Mouse (Mus musculus): ENCODE measurements around the gene Ubqln4.
A peak's percentile ranks its signal among the peaks of the same experiment; 100 is the strongest.

Ubqln4 gene

DNA sequence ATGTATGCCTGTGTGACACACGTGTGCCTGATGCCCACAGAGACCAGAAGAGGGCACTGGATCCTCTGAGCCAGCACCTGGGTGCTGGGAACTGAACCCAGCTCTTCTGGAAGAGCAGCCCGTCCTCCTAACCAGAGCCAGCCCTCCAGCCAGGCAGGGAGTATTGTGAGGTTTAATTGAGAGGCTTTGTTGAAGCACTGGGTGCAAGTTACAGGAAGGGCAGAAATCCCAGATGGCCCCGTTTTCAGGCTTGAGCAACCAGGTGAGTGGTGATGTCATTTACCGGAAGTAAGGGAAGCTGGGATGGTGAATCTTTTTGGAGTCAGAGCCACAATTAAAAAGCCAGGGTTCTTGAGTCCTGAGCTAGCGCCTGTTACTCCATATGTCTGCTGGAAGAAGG is 28.5 kb upstream of the Ubqln4 start:
- DNase-seq (ENCODE audit: low read depth, low spot score) = no peak

DNA sequence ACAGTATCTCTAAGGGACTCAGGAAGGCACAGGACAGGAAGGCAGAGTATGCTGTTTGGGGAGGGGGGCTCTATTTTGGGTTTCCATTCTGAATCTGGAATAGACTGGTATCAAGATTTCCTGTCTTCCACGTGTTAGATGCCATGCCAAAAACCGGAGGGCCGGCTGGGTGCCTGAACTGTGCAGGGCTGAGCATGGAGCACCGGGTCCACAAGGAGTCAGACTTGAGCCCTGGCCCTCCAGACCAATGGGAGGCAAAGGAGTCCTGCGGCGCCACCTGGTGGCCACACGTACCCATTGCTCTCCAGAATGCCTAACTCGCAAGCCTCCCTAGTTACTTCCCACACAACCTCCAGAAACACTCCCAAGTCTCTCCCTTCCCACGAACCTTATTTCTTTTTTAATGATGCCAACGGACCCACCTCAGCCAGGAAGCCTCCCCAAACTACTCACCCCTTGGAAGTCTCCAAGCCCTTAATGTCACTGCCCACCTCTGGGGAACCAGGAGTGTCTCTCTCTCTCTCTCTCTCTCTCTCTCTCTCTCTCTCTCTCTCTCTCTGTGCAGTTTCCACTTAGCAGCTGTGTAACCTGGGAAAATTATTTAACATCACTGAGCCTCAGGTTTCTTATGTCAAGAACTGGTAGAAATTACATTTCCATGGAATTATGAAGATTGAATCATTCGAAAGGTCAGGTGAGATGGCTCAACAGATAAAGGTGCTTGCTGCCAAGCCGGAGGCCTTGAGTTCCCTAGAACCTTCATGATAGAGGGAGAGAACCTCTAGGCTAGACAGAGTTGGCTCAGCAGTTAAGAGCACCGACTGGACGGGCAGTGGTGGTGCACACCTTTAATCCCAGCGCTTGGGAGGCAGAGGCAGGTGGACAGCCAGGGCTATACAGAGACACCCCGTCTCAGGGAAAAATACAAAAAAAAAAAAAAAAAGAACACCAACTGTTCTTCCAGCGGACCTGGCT is 27.1 kb upstream of the Ubqln4 start:
- peak; percentile 95 for DNase-seq (ENCODE audit: low read depth, low spot score)

GRCm38 (mm10) chr3:88527565-88527964 is 26.0 kb upstream of the Ubqln4 start:
- DNase-seq (ENCODE audit: low read depth, low spot score) = no peak

GRCm38 (mm10) chr3:88528646-88529045 is 24.9 kb upstream of the Ubqln4 start:
- DNase-seq (ENCODE audit: low read depth, low spot score) = no peak

DNA sequence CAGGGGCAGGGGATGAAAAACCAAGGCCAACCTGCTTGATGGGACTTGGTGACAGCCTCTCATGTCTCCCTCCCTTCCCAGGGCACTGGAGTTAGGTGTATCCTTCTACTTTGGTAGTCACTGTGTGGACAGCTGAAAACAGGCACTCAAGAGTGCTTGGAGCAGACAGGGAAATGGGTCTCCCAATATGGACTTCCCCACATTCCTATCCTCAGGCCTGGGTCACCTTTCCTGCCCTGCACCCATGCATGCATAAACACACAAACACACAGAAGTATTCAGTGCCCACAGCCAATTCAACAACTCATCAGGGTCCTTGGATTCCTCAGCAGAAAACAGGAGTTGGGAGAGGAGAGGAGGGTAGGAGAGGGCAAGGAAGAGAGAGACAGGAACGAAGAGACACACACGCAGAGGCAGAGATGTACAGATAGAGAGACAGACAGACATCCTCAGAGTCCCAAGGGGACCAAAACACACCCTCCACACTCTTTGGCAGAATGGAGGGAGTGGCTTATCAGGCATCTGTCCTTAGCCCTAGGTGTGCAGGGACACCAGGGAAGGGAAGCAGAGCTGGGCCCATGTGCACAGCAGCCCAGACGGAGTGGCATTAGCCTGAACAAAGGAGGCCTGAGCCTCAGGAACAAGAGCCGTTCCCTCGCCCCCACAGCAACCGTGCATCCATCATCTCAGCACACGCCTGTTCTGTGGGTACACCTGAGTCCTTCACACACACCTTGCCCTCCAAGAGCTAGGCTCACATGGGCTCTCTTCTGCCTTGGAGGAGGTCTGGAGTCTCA is 24.2 kb upstream of the Ubqln4 start:
- DNase-seq (ENCODE audit: low read depth, low spot score) = no peak

GRCm38 (mm10) chr3:88530082-88530864 is 23.3 kb upstream of the Ubqln4 start:
- peak; percentile 90 for DNase-seq (ENCODE audit: low read depth, low spot score)

DNA sequence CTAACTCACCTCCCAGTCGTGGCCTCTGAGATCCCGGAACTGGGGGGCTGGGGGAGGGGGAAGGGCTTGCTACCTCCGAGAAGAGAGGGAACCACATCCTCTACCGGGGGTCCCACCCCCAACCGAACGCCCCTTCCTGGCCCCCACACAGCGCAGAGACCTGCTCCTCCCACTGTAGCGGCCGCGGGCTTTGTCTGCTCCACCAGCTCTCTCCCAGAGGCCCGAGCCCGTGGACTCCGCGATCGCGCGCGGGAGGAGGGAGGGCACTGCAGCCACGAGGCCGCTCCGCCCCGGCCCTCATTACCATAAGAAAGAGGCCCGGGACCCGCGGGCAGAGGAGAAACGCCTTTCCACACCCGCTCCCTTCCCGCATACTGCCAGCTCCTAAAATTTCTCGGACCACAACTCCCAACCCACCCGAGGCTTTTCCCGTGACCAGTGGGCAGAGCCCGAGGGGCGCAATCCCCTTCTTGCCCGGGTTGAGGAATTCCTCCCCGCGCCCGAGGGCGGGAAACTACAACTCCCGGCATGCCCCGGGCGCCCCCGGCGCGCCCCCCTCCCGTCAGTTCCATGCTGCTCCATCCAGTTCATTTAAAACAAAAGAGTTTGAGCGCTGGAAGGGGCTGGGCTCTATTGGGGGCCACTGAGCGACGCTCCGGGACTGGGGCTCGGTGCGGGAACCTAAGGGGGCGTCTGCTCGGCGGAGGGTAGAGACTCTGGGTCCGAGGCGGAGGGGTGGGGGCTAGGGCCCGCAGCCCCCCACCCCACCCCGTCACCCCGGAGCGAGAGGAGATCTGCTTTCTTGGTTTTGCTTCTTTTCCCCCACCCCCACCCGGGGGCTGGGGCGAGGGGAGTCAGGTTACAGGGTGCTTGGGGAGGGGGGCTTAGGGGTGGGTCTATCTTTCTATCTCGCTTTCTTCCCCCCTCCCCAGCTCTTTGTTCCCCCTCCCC is 21.9 kb upstream of the Ubqln4 start:
- DNase-seq (ENCODE audit: low read depth, low spot score) = peak; percentile 94

GRCm38 (mm10) chr3:88532299-88532674 is 21.3 kb upstream of the Ubqln4 start, which contains the start of gene Mex3a:
Gene Mex3a (plus strand): TSS chr3:88532395.
- no peak for DNase-seq (ENCODE audit: low read depth, low spot score)

GRCm38 (mm10) chr3:88532689-88533511 is 20.7 kb upstream of the Ubqln4 start:
- peak; percentile 69 for DNase-seq (ENCODE audit: low read depth, low spot score)

- DNase-seq (ENCODE audit: low read depth, low spot score) = no peak
Observed at GRCm38 (mm10) chr3:88533706-88534105, 19.9 kb upstream of the Ubqln4 start.

DNA sequence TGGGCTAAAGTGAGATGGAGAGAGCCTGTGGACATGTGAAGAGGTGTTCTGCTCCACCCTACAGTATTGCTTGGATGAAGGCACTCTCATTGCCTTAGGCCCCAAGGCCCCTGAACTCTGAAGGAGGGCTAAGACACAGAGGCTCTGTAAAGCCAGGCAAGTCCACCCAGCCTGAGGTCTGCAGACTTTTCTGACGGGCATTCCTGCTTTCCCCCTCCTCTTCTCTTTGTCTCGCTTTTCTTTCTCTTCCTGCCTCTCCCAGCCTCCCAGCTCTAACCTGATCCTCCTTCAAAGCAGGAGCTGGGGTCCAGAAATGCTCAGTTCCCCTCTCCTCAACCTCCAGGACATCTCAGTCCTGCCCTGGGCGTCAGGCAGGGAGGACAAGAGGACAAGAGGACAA is 18.6 kb upstream of the Ubqln4 start:
- no peak for DNase-seq (ENCODE audit: low read depth, low spot score)

- no peak for DNase-seq (ENCODE audit: low read depth, low spot score)
Observed at GRCm38 (mm10) chr3:88535527-88535926, 18.0 kb upstream of the Ubqln4 start.

DNA sequence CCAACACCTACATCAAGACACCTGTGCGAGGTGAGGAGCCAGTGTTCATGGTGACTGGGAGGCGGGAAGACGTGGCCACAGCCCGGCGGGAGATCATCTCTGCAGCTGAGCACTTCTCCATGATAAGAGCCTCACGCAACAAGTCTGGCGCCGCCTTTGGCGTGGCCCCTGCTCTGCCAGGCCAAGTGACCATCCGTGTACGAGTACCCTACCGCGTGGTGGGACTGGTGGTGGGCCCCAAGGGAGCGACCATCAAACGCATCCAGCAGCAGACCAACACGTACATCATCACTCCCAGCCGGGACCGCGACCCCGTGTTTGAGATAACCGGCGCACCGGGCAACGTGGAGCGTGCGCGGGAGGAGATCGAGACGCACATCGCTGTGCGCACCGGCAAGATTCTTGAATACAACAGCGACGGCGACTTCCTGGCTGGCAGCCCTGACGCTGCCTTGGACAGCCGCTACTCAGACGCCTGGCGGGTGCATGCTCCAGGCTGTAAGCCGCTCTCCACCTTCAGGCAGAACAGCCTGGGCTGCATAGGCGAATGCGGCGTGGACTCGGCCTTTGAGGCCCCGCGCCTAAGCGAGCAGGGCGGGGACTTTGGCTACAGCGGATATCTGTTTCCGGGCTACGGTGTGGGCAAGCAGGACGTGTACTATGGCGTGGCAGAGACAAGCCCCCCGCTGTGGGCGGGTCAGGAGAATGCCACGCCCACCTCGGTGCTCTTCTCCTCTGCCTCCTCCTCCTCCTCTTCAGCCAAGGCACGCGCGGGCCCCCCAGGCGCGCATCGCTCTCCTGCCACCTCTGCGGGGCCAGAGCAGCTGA is 17.2 kb upstream of the Ubqln4 start:
- peak; percentile 82 for DNase-seq (ENCODE audit: low read depth, low spot score)

GRCm38 (mm10) chr3:88537146-88537545 is 16.4 kb upstream of the Ubqln4 start:
- DNase-seq (ENCODE audit: low read depth, low spot score) = no peak

DNA sequence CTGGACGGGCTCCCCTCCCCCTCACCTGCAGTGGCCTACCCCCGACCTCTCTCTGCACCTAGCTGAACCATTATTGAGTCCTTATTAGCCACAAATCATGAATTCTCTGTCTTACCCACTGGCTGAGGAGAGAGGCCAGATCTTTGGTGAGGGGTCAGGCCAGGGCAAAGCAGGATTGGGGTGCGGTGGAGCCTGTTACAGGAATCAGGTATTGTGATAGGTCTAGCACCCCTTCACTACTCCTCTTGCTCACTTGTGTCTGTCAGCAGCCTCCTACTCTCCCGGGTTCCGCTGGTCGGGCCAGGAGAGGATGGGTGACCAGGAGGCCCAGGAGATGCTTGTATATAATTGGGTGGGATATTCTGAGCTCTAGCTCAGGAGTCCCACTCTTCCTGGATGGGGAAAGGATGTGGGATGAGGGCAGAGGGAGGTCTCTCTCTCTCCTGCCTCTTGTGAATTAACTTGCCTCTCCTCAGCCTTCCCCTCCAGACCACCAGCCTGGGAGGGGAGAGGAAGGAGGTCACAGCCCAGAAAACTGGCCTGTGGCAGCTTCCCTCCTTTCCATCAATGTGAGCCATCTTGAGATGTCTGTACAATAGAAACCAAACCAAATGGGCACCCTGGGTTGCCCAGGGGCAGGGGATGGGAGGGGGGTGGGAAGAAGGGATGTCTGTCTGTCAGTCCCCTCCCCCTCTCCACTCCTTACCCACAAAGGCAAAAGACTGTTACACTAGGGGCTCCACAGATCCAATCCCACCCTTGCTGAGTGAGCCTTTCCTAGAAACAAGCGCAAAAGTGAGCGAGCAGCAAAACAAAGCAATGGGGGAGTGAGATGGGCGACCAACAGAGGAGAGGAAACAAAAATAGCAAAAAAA is 15.1 kb upstream of the Ubqln4 start:
- no peak for DNase-seq (ENCODE audit: low read depth, low spot score)

DNA sequence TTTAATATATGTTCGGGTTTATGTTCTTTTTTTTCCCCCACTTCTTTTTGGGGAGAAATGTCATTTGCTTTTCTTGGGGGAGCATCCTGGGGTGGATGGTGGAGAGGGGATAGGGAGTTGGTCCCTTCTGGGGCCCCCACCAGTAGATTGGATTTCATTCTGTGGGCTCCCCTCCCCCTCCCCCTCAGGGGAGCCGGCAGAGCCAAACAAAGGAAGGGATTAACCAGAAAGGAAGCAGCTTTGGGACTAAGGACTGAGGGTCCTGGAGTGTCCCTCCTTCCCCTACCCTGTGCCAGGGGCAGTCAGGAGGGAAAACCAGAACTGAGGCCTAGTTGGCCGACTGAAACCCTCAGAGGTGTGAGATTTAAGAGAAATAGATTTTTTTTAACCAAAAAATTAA is 14.2 kb upstream of the Ubqln4 start:
- no peak for DNase-seq (ENCODE audit: low read depth, low spot score)

DNA sequence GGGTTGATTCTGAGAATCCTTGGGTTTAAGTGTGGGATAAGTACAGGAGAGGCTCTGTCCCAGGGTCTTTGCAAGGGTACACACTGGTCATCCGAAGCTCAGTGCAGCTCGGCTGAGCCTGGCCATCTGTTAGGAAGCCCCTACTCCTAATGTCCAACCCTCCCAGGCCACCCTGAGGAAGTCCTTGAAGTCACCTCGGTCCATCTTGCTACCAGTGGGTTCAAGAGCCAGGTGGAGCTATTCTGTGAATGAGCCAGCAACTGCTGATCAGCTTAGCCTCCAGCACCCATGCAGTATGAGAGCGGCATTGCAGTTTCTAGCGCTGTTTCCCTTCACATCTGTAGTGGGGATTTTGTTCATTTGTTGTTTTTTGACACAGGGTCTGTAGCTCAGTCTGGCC is 13.5 kb upstream of the Ubqln4 start:
- no peak for DNase-seq (ENCODE audit: low read depth, low spot score)
